Mouse (Mus musculus) thymus, adult 2 months (tissue): Measurements from ENCODE around the gene Xcl1. TPM values are rescaled to one million over a fixed set of nuclear protein-coding genes. Genes with fewer than 3 reads are reported as not detected.

Experiments used
- DNase-seq: peaks from one replicate; pipeline ENCODE4 v3.0.0; 2021
- H3K27ac ChIP-seq: fragments of 200-500 bp; 2 replicates; pipeline ENCODE4 v1.5.1; 2012; ENCODE audit warnings: low read length, control low read depth; ENCODE audit not compliant: control insufficient read depth, insufficient read depth
- H3K27me3 ChIP-seq: fragments of 200-500 bp; 2 replicates; pipeline ENCODE4 v1.6.1; 2012; ENCODE audit warnings: mild to moderate bottlenecking, low read length, moderate library complexity, mixed read lengths; ENCODE audit not compliant: control insufficient read depth, insufficient read depth
- H3K36me3 ChIP-seq: fragments of 200-500 bp; 2 replicates; pipeline ENCODE4 v1.6.1; 2012; ENCODE audit warnings: mild to moderate bottlenecking, low read length, moderate library complexity; ENCODE audit not compliant: control insufficient read depth, insufficient read depth
- H3K4me1 ChIP-seq: fragments of 200-500 bp; replicated peaks from 2 replicates; pipeline ENCODE4 v1.6.1; 2012; ENCODE audit warnings: low read length; ENCODE audit not compliant: control insufficient read depth, insufficient read depth
- H3K4me3 ChIP-seq: fragments of 200-500 bp; 2 replicates; pipeline ENCODE4 v1.5.1; 2012; ENCODE audit warnings: mild to moderate bottlenecking, low read length, control low read depth, moderate library complexity; ENCODE audit not compliant: control insufficient read depth, insufficient read depth
- CTCF ChIP-seq: fragments of 200-500 bp; IDR thresholded peaks from 2 replicates; pipeline ENCODE4 v1.5.1; 2012; ENCODE audit warnings: mild to moderate bottlenecking, control low read depth, low read length, moderate library complexity, borderline replicate concordance; ENCODE audit not compliant: control insufficient read depth, poor library complexity, insufficient read depth; ENCODE audit errors: extremely low read depth
- POLR2A ChIP-seq: fragments of 200-500 bp; IDR thresholded peaks from 2 replicates; pipeline ENCODE4 v1.6.1; 2012; ENCODE audit warnings: mild to moderate bottlenecking, low read length, control low read depth, moderate library complexity; ENCODE audit not compliant: control insufficient read depth, poor library complexity, insufficient read depth; ENCODE audit errors: extremely low read depth
- WGBS: fragments of 180-500 bp; shearing (Covaris S2); methylation state at CpG from one replicate; pipeline ENCODE4 v1.1.7; 2018; 5-methylcytosine and 5-hydroxymethylcytosine counted together
- polyA plus RNA-seq: library from polyadenylated mRNA; depleted of rRNA; stranded (reverse); fragments of >200 nt; gene quantifications from 2 replicates; pipeline ENCODE4 v1.2.3, GENCODE M21; 2012; rRNA removed

The Xcl1 gene
- polyA plus RNA-seq, 1 experiment: 2.8 TPM

GRCm38 (mm10) chr1:164897163-164897817 is 38.0 kb downstream of the Xcl1 start:
- H3K4me3 ChIP-seq: no peak overlapping the region
- no peak for DNase-seq
- 89% methylated on average over 5 of the region's 5 CpGs for WGBS
- H3K27ac ChIP-seq: no peak overlapping the region
- no peaks in the 10 kb centered on the region for H3K27me3 ChIP-seq
- no peaks in the 10 kb centered on the region for H3K36me3 ChIP-seq
- TF ChIP-seq CTCF (no peak), POLR2A (no peak)
- H3K4me1 ChIP-seq: no peaks in the 10 kb centered on the region

GRCm38 (mm10) chr1:164896211-164897145 is 38.8 kb downstream of the Xcl1 start:
- no peak overlapping the region for H3K4me3 ChIP-seq
- no peaks in the 10 kb centered on the region for H3K4me1 ChIP-seq
- no peak for TF ChIP-seq CTCF
- TF ChIP-seq POLR2A: no peak
- no peaks in the 10 kb centered on the region for H3K27me3 ChIP-seq
- no peak for DNase-seq
- 85% methylated on average over 16 of the region's 16 CpGs for WGBS
- H3K36me3 ChIP-seq: no peaks in the 10 kb centered on the region
- H3K27ac ChIP-seq: no peak overlapping the region

GRCm38 (mm10) chr1:164895806-164896205 is 39.5 kb downstream of the Xcl1 start:
- 92% methylated on average over 2 of the region's 2 CpGs for WGBS
- Histone ChIP-seq H3K36me3 (no peaks in the 10 kb centered on the region), H3K4me1 (no peaks in the 10 kb centered on the region), H3K27ac (no peak overlapping the region), H3K27me3 (no peaks in the 10 kb centered on the region), H3K4me3 (no peak overlapping the region)
- TF ChIP-seq POLR2A: no peak
- TF ChIP-seq CTCF: no peak
- no peak for DNase-seq

GRCm38 (mm10) chr1:164890366-164890765 is 45.0 kb downstream of the Xcl1 start:
- Histone ChIP-seq H3K27ac (no peak overlapping the region), H3K4me3 (no peak overlapping the region), H3K4me1 (peaks cover 3% of the 10 kb centered on the region), H3K36me3 (no peaks in the 10 kb centered on the region), H3K27me3 (no peaks in the 10 kb centered on the region)
- 94% methylated on average over 4 of the region's 4 CpGs for WGBS
- DNase-seq: no peak
- TF ChIP-seq POLR2A: no peak
- TF ChIP-seq CTCF: no peak

GRCm38 (mm10) chr1:164888563-164888962 is 46.8 kb downstream of the Xcl1 start:
- no peaks in the 10 kb centered on the region for H3K27me3 ChIP-seq
- H3K4me3 ChIP-seq: no peak overlapping the region
- 33% methylated on average over 6 of the region's 6 CpGs for WGBS
- DNase-seq: no peak
- H3K36me3 ChIP-seq: no peaks in the 10 kb centered on the region
- H3K4me1 ChIP-seq: peaks cover 3% of the 10 kb centered on the region
- H3K27ac ChIP-seq: no peak overlapping the region
- TF ChIP-seq POLR2A (no peak), CTCF (no peak)

GRCm38 (mm10) chr1:164887775-164888174 is 47.6 kb downstream of the Xcl1 start:
- DNase-seq: no peak
- H3K4me3 ChIP-seq: no peak overlapping the region
- H3K36me3 ChIP-seq: no peaks in the 10 kb centered on the region
- no peak overlapping the region for H3K27ac ChIP-seq
- H3K4me1 ChIP-seq: peaks cover 3% of the 10 kb centered on the region
- WGBS: 87% methylated on average over 2 of the region's 2 CpGs
- TF ChIP-seq POLR2A: no peak
- no peak for TF ChIP-seq CTCF
- no peaks in the 10 kb centered on the region for H3K27me3 ChIP-seq

- no peak for TF ChIP-seq POLR2A
- Histone ChIP-seq H3K27ac (no peak overlapping the region), H3K4me3 (no peak overlapping the region), H3K4me1 (peaks cover 4% of the 10 kb centered on the region), H3K27me3 (no peaks in the 10 kb centered on the region), H3K36me3 (no peaks in the 10 kb centered on the region)
- WGBS: 73% methylated on average over 3 of the region's 3 CpGs
- no peak for DNase-seq
Measured at GRCm38 (mm10) chr1:164881891-164882290, 53.4 kb downstream of the Xcl1 start.

Other genes starting within 250 kb of the Xcl1 start
- gene Dpt, start 138.9 kb downstream of the Xcl1 start, polyA plus RNA-seq: 10.2 and 14.6 TPM in 2 replicates
- 9.6 and 10.3 TPM in 2 replicates for gene Tbx19, start 225.2 kb upstream of the Xcl1 start, polyA plus RNA-seq